Mouse (Mus musculus) cerebellum, adult (tissue): ENCODE measurements at regions not wholly inside any gene's neighbourhood (a gene's known extent, or its start where the extent isn't known, plus 50 kb on each side); places are given as distances from the start of the nearest gene placed in this dataset.
"Not testable (repeated sequence)": the region's sequence is repeated elsewhere in the genome, so short reads cannot be mapped to it uniquely, and the experiment has no call there.

Experiments
- ATAC-seq: cut with Nextera tagmentation; 2 replicates; pipeline ENCODE4 v1.9.2; 2017; ENCODE audit warnings: mild to moderate bottlenecking, moderate library complexity, mixed read lengths; ENCODE audit not compliant: insufficient number of reproducible peaks, low FRiP score, low TSS enrichment

- no peak for ATAC-seq
These were observed 148.8 kb upstream of the Rps6ka3 start for GRCm38 (mm10) chrX:159061322-159061721.

GRCm38 (mm10) chrX:159066212-159066611 is 143.9 kb upstream of the Rps6ka3 start:
- peak; percentile 75 for ATAC-seq

- ATAC-seq: no peak
These were observed 137.5 kb upstream of the Rps6ka3 start for GRCm38 (mm10) chrX:159072647-159073046.

GRCm38 (mm10) chrX:159073533-159073932 is 136.6 kb upstream of the Rps6ka3 start:
- ATAC-seq: peak; percentile 76

- ATAC-seq: no peak
These were observed 129.6 kb upstream of the Rps6ka3 start for GRCm38 (mm10) chrX:159080508-159080907.

GRCm38 (mm10) chrX:159110651-159111050 is 99.5 kb upstream of the Rps6ka3 start:
- not testable (repeated sequence) for ATAC-seq

- ATAC-seq: no peak
These were observed 93.9 kb upstream of the Rps6ka3 start for GRCm38 (mm10) chrX:159116210-159116609.

- ATAC-seq: no peak
These were observed 69.6 kb upstream of the Rps6ka3 start for GRCm38 (mm10) chrX:159140554-159140953.

GRCm38 (mm10) chrX:159143278-159143677 is 66.8 kb upstream of the Rps6ka3 start:
- no peak for ATAC-seq

- ATAC-seq: no peak
These were observed 65.4 kb upstream of the Rps6ka3 start for GRCm38 (mm10) chrX:159144674-159145073.

- no peak for ATAC-seq
These were observed 64.9 kb upstream of the Rps6ka3 start for GRCm38 (mm10) chrX:159145212-159145611.

- no peak for ATAC-seq
These were observed 54.3 kb upstream of the Rps6ka3 start for GRCm38 (mm10) chrX:159155786-159156185.

- no peak for ATAC-seq
These were observed 53.1 kb upstream of the Rps6ka3 start for GRCm38 (mm10) chrX:159156976-159157375.

- ATAC-seq: no peak
These were observed 50.4 kb upstream of the Rps6ka3 start for GRCm38 (mm10) chrX:159159727-159160126.
